Mouse (Mus musculus) lung, adult 2 months (tissue): ENCODE data around the gene Clstn2.

Experiments
- CTCF ChIP-seq: fragments of 200-500 bp; IDR thresholded peaks from 2 replicates; pipeline ENCODE4 v1.5.1; 2011; ENCODE audit warnings: mild to moderate bottlenecking, low read length, control low read depth; ENCODE audit not compliant: insufficient read depth
- POLR2A ChIP-seq: fragments of 200-500 bp; IDR thresholded peaks from 2 replicates; pipeline ENCODE4 v1.6.1; 2011; ENCODE audit warnings: low read depth, mild to moderate bottlenecking, control low read depth, low read length, borderline replicate concordance; ENCODE audit errors: extremely low read depth

GRCm38 (mm10) chr9:97408142-97408541 is 624.8 kb downstream of the Clstn2 start:
- no peak for TF ChIP-seq POLR2A
- no peak for TF ChIP-seq CTCF
